Mouse (Mus musculus) limb, embryonic 15.5 days (tissue): Measurements from ENCODE around the gene Osgin1. TPM values are rescaled to one million over a fixed set of nuclear protein-coding genes. Genes with fewer than 3 reads are reported as not detected.

Experiments
- ATAC-seq: fragments of 200-750 bp; cut with Nextera tagmentation; 2 replicates; pipeline ENCODE4 v1.8.0; 2017; ENCODE audit warnings: low read depth, moderate TSS enrichment; ENCODE audit not compliant: insufficient number of reproducible peaks, low FRiP score, low TSS enrichment
- H3K27ac ChIP-seq: fragments of 300-500 bp; sonication (generic); 2 replicates; pipeline ENCODE4 v1.5.1; 2015; ENCODE audit warnings: moderate library complexity, mild to moderate bottlenecking, inconsistent platforms
- H3K27me3 ChIP-seq: fragments of 300-500 bp; sonication (generic); 2 replicates; pipeline ENCODE4 v1.6.1; 2015; ENCODE audit warnings: inconsistent platforms
- H3K36me3 ChIP-seq: fragments of 300-500 bp; sonication (generic); 2 replicates; pipeline ENCODE4 v1.6.1; 2015; ENCODE audit warnings: inconsistent platforms
- H3K4me1 ChIP-seq: fragments of 300-500 bp; sonication (generic); 2 replicates; pipeline ENCODE4 v1.6.1; 2015; ENCODE audit warnings: inconsistent platforms
- H3K4me2 ChIP-seq: fragments of 300-500 bp; sonication (generic); 2 replicates; pipeline ENCODE4 v1.6.1; 2015; ENCODE audit warnings: mild to moderate bottlenecking, inconsistent platforms
- H3K4me3 ChIP-seq: fragments of 300-500 bp; sonication (generic); 2 replicates; pipeline ENCODE4 v1.5.1; 2015; ENCODE audit warnings: mild to moderate bottlenecking, inconsistent platforms
- H3K9ac ChIP-seq: fragments of 300-500 bp; sonication (generic); 2 replicates; pipeline ENCODE4 v1.6.1; 2015; ENCODE audit warnings: inconsistent platforms
- H3K9me3 ChIP-seq: fragments of 300-500 bp; sonication (generic); 2 replicates; pipeline ENCODE4 v1.6.1; 2016; ENCODE audit warnings: inconsistent platforms
- WGBS: fragments of 180-500 bp; shearing (Covaris S2); methylation state at CpG from one replicate; pipeline ENCODE4 v1.1.7; 2015; 5-methylcytosine and 5-hydroxymethylcytosine counted together
- polyA plus RNA-seq: library from polyadenylated mRNA; unstranded; fragments of >200 nt; fragmentation: Nextera tagmentation; extraction: Ambion mirVana; gene quantifications from 2 replicates; pipeline ENCODE4 v1.2.1, GENCODE M21; 2015

Gene Osgin1
- polyA plus RNA-seq, 1 experiment from 2014 or later, result 2.4 TPM

- ATAC-seq, result no peak
- no peaks in the 10 kb centered on the region for H3K4me1 ChIP-seq
These were observed 30.0 kb upstream of the Osgin1 start for GRCm38 (mm10) chr8:119403912-119404311.

GRCm38 (mm10) chr8:119404648-119405047 lies 29.3 kb upstream of the Osgin1 start:
- H3K4me2 ChIP-seq, result no peak overlapping the region
- no peaks in the 10 kb centered on the region for H3K9me3 ChIP-seq
- H3K36me3 ChIP-seq, result peaks cover 44% of the 10 kb centered on the region
- H3K4me3 ChIP-seq, result no peak overlapping the region
- WGBS, result 95% methylated on average over 5 of the region's 5 CpGs
- ATAC-seq, result no peak
- no peaks in the 10 kb centered on the region for H3K4me1 ChIP-seq
- no peak overlapping the region for H3K9ac ChIP-seq
- H3K27me3 ChIP-seq, result no peaks in the 10 kb centered on the region
- no peak overlapping the region for H3K27ac ChIP-seq

More at GRCm38 (mm10) chr8:119403912-119404311, 30.0 kb upstream of the Osgin1 start:
- Histone ChIP-seq H3K9me3 (no peaks in the 10 kb centered on the region), H3K27me3 (no peaks in the 10 kb centered on the region), H3K4me3 (no peak overlapping the region), H3K36me3 (peaks cover 37% of the 10 kb centered on the region), H3K9ac (no peak overlapping the region), H3K4me2 (no peak overlapping the region), H3K27ac (no peak overlapping the region)
- 68% methylated on average over 10 of the region's 10 CpGs for WGBS

GRCm38 (mm10) chr8:119408311-119408710 lies 25.6 kb upstream of the Osgin1 start:
- Histone ChIP-seq H3K4me2 (no peak overlapping the region), H3K4me1 (peaks cover 4% of the 10 kb centered on the region; the same call in 1 of the 2 replicates), H3K9me3 (no peaks in the 10 kb centered on the region), H3K36me3 (peaks cover 53% of the 10 kb centered on the region), H3K4me3 (no peak overlapping the region), H3K27ac (no peak overlapping the region), H3K9ac (no peak overlapping the region), H3K27me3 (0 out of 2 replicates have a peak, but pooled peaks cover 1% of the 10 kb centered on the region)
- ATAC-seq, result no peak
- 85% methylated on average over 8 of the region's 8 CpGs for WGBS

GRCm38 (mm10) chr8:119412037-119412734 lies 21.7 kb upstream of the Osgin1 start:
- Histone ChIP-seq H3K36me3 (peaks cover 41% of the 10 kb centered on the region), H3K9me3 (no peaks in the 10 kb centered on the region), H3K27ac (no peak overlapping the region), H3K4me1 (peaks cover 4% of the 10 kb centered on the region; the same call in 1 of the 2 replicates), H3K4me3 (no peak overlapping the region), H3K4me2 (no peak overlapping the region), H3K9ac (no peak overlapping the region), H3K27me3 (peaks cover 14% of the 10 kb centered on the region; the same call in 1 of the 2 replicates)
- 54% methylated on average over 10 of the region's 10 CpGs for WGBS
- no peak for ATAC-seq

- no peak overlapping the region for H3K27ac ChIP-seq
- H3K4me2 ChIP-seq, result peak overlapping the region; percentile 49
- H3K27me3 ChIP-seq, result peaks cover 14% of the 10 kb centered on the region; the same call in 1 of the 2 replicates
- WGBS, result 11% methylated on average over 18 of the region's 18 CpGs
- peak overlapping the region; percentile 31; the same call in 1 of the 2 replicates for H3K9ac ChIP-seq
- peaks cover 34% of the 10 kb centered on the region for H3K36me3 ChIP-seq
- no peaks in the 10 kb centered on the region for H3K9me3 ChIP-seq
- peak; percentile 45; the same call in 1 of the 2 replicates for ATAC-seq
- H3K4me1 ChIP-seq, result peaks cover 4% of the 10 kb centered on the region; the same call in 1 of the 2 replicates
- H3K4me3 ChIP-seq, result peak overlapping the region; percentile 19
These were observed 21.0 kb upstream of the Osgin1 start for GRCm38 (mm10) chr8:119412735-119413498.

GRCm38 (mm10) chr8:119413605-119414004 lies 20.3 kb upstream of the Osgin1 start:
- no peak for ATAC-seq
- H3K4me3 ChIP-seq, result no peak overlapping the region
- no peaks in the 10 kb centered on the region for H3K9me3 ChIP-seq
- H3K9ac ChIP-seq, result no peak overlapping the region
- H3K27ac ChIP-seq, result no peak overlapping the region
- H3K4me2 ChIP-seq, result no peak overlapping the region
- H3K4me1 ChIP-seq, result peaks cover 4% of the 10 kb centered on the region; the same call in 1 of the 2 replicates
- peaks cover 27% of the 10 kb centered on the region for H3K36me3 ChIP-seq
- WGBS, result 82% methylated on average over 10 of the region's 10 CpGs
- peaks cover 14% of the 10 kb centered on the region; the same call in 1 of the 2 replicates for H3K27me3 ChIP-seq

- 69% methylated on average over 7 of the region's 7 CpGs for WGBS
- Histone ChIP-seq H3K27me3 (peaks cover 7% of the 10 kb centered on the region; the same call in 1 of the 2 replicates), H3K27ac (no peak overlapping the region), H3K4me2 (no peak overlapping the region), H3K36me3 (no peaks in the 10 kb centered on the region), H3K4me3 (no peak overlapping the region), H3K4me1 (peaks cover 38% of the 10 kb centered on the region), H3K9ac (no peak overlapping the region), H3K9me3 (no peaks in the 10 kb centered on the region)
- ATAC-seq, result no peak
These were observed 13.6 kb upstream of the Osgin1 start for GRCm38 (mm10) chr8:119420318-119420717.

- no peaks in the 10 kb centered on the region for H3K36me3 ChIP-seq
- H3K27ac ChIP-seq, result no peak overlapping the region; the same call in 1 of the 2 replicates
- no peaks in the 10 kb centered on the region for H3K9me3 ChIP-seq
- H3K4me2 ChIP-seq, result no peak overlapping the region
- no peaks in the 10 kb centered on the region for H3K27me3 ChIP-seq
- ATAC-seq, result no peak
- 56% methylated on average over 9 of the region's 9 CpGs for WGBS
- no peak overlapping the region for H3K9ac ChIP-seq
- no peak overlapping the region for H3K4me3 ChIP-seq
- peaks cover 38% of the 10 kb centered on the region for H3K4me1 ChIP-seq
These were observed 12.3 kb upstream of the Osgin1 start for GRCm38 (mm10) chr8:119421603-119422122.

GRCm38 (mm10) chr8:119422123-119422711 lies 11.7 kb upstream of the Osgin1 start:
- no peaks in the 10 kb centered on the region for H3K27me3 ChIP-seq
- peaks cover 38% of the 10 kb centered on the region for H3K4me1 ChIP-seq
- H3K27ac ChIP-seq, result peak overlapping the region; percentile 71
- H3K36me3 ChIP-seq, result no peaks in the 10 kb centered on the region
- WGBS, result 41% methylated on average over 9 of the region's 9 CpGs
- H3K4me3 ChIP-seq, result no peak overlapping the region
- H3K9me3 ChIP-seq, result no peaks in the 10 kb centered on the region
- ATAC-seq, result no peak
- H3K9ac ChIP-seq, result 0 out of 2 replicates have a peak overlapping the region, but pooled peaks have one; percentile 18
- H3K4me2 ChIP-seq, result no peak overlapping the region

GRCm38 (mm10) chr8:119423631-119424141 lies 10.2 kb upstream of the Osgin1 start:
- Histone ChIP-seq H3K9me3 (no peaks in the 10 kb centered on the region), H3K4me1 (peaks cover 44% of the 10 kb centered on the region), H3K4me3 (no peak overlapping the region), H3K27me3 (no peaks in the 10 kb centered on the region), H3K27ac (0 out of 2 replicates have a peak overlapping the region, but pooled peaks have one; percentile 38), H3K4me2 (no peak overlapping the region), H3K9ac (no peak overlapping the region), H3K36me3 (no peaks in the 10 kb centered on the region)
- 34% methylated on average over 9 of the region's 9 CpGs for WGBS
- ATAC-seq, result no peak

- Histone ChIP-seq H3K4me1 (peaks cover 38% of the 10 kb centered on the region), H3K4me3 (no peak overlapping the region), H3K9me3 (no peaks in the 10 kb centered on the region), H3K4me2 (no peak overlapping the region), H3K27me3 (no peaks in the 10 kb centered on the region), H3K36me3 (no peaks in the 10 kb centered on the region), H3K9ac (no peak overlapping the region), H3K27ac (no peak overlapping the region)
- 71% methylated on average over 10 of the region's 10 CpGs for WGBS
- no peak for ATAC-seq
These were observed 9.7 kb upstream of the Osgin1 start for GRCm38 (mm10) chr8:119424199-119424733.
